Mouse (Mus musculus) gastrocnemius, postnatal 36 days (tissue): Measurements from ENCODE around the gene Prr29. TPM values are rescaled to one million over a fixed set of nuclear protein-coding genes. Genes with fewer than 3 reads are reported as not detected.

ENCODE experiments used
- DNase-seq, 2 experiments: peaks; one replicate each; pipeline ENCODE4 v3.0.0; 2022
- intact Hi-C: fragments of 180-260 bp; cut with DNase I; formaldehyde crosslinking; loops from one replicate; pipeline ENCODE4 v1.15.1; 2025
- total RNA-seq, 2 experiments: library from RNA; stranded (reverse); gene quantifications; 2 replicates each; pipeline ENCODE4 v1.2.3; 2021

Prr29 gene
- total RNA-seq, 2 experiments from 2014 or later = 5.7 to 7.1 TPM

- intact Hi-C loops = no loop called here
- no peak for DNase-seq
Observed at GRCm38 (mm10) chr11:106353188-106353587, 12.1 kb upstream of the Prr29 start, which contains the start of gene Scn4a. Scn4a (minus strand) TSS chr11:106353288.

GRCm38 (mm10) chr11:106354181-106354580 lies 11.1 kb upstream of the Prr29 start:
- no peak for DNase-seq
- intact Hi-C loops = no loop called here

GRCm38 (mm10) chr11:106355382-106356128 lies 9.7 kb upstream of the Prr29 start:
- DNase-seq = no peak
- intact Hi-C loops = no loop called here

- intact Hi-C loops = no loop called here
- DNase-seq = no peak
Observed at GRCm38 (mm10) chr11:106359350-106359749, 5.9 kb upstream of the Prr29 start.

- DNase-seq = peak; percentile 50
- intact Hi-C loops = loop anchor here (1.0 kb wide), 1 partner anchor 32 kb away; no protein-coding TSS in a partner anchor
Observed at GRCm38 (mm10) chr11:106364712-106365111, 560 bp upstream of the Prr29 start.

GRCm38 (mm10) chr11:106366316-106366715 lies 1.0 kb downstream of the Prr29 start:
- peak; percentile 80 for DNase-seq
- intact Hi-C loops = loop anchor here (1.0 to 2.0 kb wide), 2 partner anchors 38 to 64 kb away; no protein-coding TSS in a partner anchor

GRCm38 (mm10) chr11:106373998-106374397 lies 8.7 kb downstream of the Prr29 start:
- intact Hi-C loops = no loop called here
- DNase-seq = peak in 1 of 2 experiments; percentile 2

GRCm38 (mm10) chr11:106374559-106374958 lies 9.3 kb downstream of the Prr29 start:
- no peak for DNase-seq
- intact Hi-C loops = no loop called here

- DNase-seq = no peak
Observed at GRCm38 (mm10) chr11:106374979-106375378, 9.7 kb downstream of the Prr29 start.

GRCm38 (mm10) chr11:106381011-106381410 lies 15.7 kb downstream of the Prr29 start:
- intact Hi-C loops = no loop called here
- no peak for DNase-seq

More at GRCm38 (mm10) chr11:106374979-106375378, 9.7 kb downstream of the Prr29 start:
- intact Hi-C loops = no loop called here

- intact Hi-C loops = no loop called here
- no peak for DNase-seq
Observed at GRCm38 (mm10) chr11:106381883-106382282, 16.6 kb downstream of the Prr29 start.

- intact Hi-C loops = no loop called here
- DNase-seq = no peak
Observed at GRCm38 (mm10) chr11:106382424-106382823, 17.2 kb downstream of the Prr29 start.

GRCm38 (mm10) chr11:106383051-106383790 lies 17.9 kb downstream of the Prr29 start:
- no peak for DNase-seq
- intact Hi-C loops = no loop called here

- intact Hi-C loops = no loop called here
- DNase-seq = no peak
Observed at GRCm38 (mm10) chr11:106386409-106386808, 21.1 kb downstream of the Prr29 start.

GRCm38 (mm10) chr11:106387020-106387419 lies 21.7 kb downstream of the Prr29 start:
- DNase-seq = no peak
- intact Hi-C loops = no loop called here

- intact Hi-C loops = no loop called here
Observed at GRCm38 (mm10) chr11:106387791-106388216, 22.5 kb downstream of the Prr29 start, which contains the start of gene Icam2. Icam2 (minus strand) TSS chr11:106388075.

GRCm38 (mm10) chr11:106389611-106390010 lies 24.3 kb downstream of the Prr29 start:
- no peak for DNase-seq
- intact Hi-C loops = no loop called here

More at GRCm38 (mm10) chr11:106387791-106388216, 22.5 kb downstream of the Prr29 start, which contains the start of gene Icam2:
- no peak for DNase-seq

- intact Hi-C loops = no loop called here
- DNase-seq = no peak
Observed at GRCm38 (mm10) chr11:106390757-106391156, 25.5 kb downstream of the Prr29 start.

GRCm38 (mm10) chr11:106391546-106392188 lies 26.4 kb downstream of the Prr29 start:
- intact Hi-C loops = loop anchor here (2.0 kb wide), 1 partner anchor 89 kb away; no protein-coding TSS in a partner anchor
- peak; percentile 44 to 49 for DNase-seq

GRCm38 (mm10) chr11:106392597-106393330 lies 27.5 kb downstream of the Prr29 start:
- intact Hi-C loops = loop anchor here (2.0 kb wide), 1 partner anchor 90 kb away; no protein-coding TSS in a partner anchor
- DNase-seq = no peak
